Mouse (Mus musculus): ENCODE measurements around the gene Csnk1e.

Gene Csnk1e

DNA sequence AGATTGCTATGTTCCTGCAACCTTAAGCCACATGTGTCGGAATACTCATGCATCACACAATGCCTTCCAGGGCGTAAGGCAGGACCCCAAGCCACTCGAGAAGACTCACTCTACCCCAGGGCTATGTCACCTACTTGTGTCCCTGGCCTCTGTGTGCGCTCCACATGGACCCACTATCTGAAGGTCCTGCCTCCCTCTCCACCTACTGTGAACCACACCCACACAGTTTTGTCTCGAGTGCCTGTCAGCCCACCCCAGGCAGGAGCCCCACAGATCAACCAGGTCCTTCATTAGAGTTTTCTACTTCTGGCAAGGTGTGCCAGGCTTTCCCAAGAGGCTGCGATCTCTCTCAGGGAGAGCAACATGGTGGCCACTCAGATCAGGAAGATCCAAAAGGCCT lies 60.1 kb downstream of the Csnk1e start:
- in situ Hi-C loops (cut with MboI): no loop called here

DNA sequence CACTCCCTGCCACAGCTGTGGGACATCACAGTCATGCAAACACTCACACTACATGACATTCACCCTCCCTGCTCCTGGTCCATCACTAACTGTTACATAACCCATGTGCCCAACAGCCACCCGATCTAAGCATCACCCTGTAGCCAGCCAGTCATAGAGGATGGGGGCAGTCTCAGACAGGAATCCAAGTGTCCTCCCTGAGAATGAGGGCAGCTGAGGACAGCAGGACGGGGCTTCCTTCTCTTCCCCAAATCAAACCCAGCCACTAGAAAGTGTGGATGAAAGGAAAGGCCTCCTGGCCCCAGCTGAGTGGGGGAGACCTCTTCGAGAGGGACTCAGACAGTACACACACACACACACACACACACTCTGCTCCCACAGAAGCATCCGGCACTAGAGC lies 60.5 kb downstream of the Csnk1e start:
- in situ Hi-C loops (cut with MboI): no loop called here

DNA sequence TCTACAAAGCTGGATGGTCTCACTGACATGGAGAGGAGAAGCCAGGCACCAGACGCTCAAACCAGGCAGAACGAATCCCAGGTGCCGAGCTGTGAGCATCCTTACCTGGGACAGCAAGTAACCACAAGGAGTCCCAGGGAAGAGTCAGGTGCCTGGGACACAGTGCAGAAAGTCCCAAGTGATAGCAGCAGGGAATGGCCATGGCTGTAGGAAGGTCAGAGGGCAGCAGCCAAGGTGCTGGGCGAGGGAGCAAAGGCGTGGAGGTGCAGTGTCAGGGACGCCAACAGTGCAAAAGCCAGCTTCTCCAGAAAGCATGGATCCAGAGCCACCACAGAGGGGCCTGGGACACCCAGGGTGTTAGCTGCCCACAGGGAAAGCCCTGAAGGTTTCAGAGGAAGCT lies 62.3 kb downstream of the Csnk1e start:
- in situ Hi-C loops (cut with MboI): no loop called here

GRCm38 (mm10) chr15:79392527-79392926 lies 62.8 kb downstream of the Csnk1e start:
- in situ Hi-C loops (cut with MboI): no loop called here

GRCm38 (mm10) chr15:79391447-79392093 lies 63.8 kb downstream of the Csnk1e start:
- in situ Hi-C loops (cut with MboI): no loop called here

GRCm38 (mm10) chr15:79390434-79390833 lies 64.9 kb downstream of the Csnk1e start:
- in situ Hi-C loops (cut with MboI): no loop called here

GRCm38 (mm10) chr15:79388171-79388570 lies 67.2 kb downstream of the Csnk1e start:
- in situ Hi-C loops (cut with MboI): no loop called here

GRCm38 (mm10) chr15:79387611-79388010 lies 67.8 kb downstream of the Csnk1e start:
- in situ Hi-C loops (cut with MboI): no loop called here

DNA sequence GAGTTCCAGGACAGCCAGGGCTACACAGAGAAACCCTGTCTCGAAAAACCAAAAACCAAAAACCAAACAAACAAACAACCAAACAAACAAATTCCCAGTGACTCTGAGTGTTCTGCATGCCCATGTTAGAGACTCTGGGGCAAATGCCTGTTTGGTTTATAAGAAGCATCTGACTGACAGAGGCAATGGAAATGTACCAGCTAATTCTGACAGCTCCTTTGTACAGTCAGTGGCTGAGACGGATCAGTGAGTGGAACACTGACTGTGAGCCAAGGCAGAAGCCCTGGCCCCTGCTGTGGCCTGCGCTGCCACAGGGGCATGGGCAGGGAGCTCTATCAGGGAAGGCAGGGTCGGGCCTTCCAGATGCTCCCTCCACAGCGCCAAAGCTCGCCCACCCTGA lies 68.3 kb downstream of the Csnk1e start:
- in situ Hi-C loops (cut with MboI): no loop called here

GRCm38 (mm10) chr15:79381644-79382043 lies 73.7 kb downstream of the Csnk1e start:
- in situ Hi-C loops (cut with MboI): no loop called here

DNA sequence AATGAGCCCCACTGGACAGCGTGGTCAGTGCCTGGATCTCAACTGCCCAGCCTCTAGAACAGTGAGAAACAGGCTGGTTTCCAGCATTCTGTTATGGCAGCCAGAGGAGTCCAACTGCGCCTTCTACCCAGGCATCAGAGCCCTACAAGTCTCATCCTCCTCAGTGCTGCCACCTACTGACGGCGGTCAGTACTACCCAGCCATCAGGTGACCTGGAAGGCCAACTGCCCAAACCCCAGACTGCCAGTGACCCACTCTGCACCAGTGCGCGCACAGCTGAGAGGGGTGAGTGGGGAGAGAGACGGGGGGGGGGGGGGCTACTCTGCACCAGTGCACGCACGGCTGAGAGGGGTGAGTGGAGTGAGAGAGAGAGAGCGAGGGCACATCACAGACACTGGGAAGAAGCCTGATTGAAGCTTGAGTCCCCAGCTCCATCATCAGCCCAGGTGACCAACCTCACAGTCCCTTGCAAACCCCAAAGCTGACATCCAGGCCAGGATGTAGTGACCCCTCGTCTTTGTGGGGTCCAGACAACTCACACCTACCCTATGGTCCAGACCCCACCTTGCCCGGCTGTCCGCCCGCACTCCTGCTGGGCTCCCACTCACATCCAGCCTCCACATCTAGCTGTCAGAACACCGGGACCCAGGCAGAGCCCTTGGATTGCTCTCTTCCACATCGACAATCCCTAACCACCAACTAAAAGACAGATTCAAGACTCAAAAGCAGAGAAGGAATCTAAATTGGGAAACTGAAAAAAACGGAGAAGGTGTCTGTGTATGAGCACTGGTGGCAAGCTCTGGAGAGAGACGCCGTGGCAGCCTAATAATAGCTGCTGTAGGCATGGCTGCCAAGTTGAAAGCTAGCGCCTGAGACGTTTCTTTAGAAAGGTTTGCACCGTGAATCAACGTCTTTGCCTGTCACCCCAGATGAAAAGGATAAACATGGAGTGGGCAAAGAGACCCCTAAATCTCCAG lies 74.6 kb downstream of the Csnk1e start:
- in situ Hi-C loops (cut with MboI): no loop called here

GRCm38 (mm10) chr15:79379658-79380057 lies 75.7 kb downstream of the Csnk1e start:
- in situ Hi-C loops (cut with MboI): no loop called here

- in situ Hi-C loops (cut with MboI): no loop called here
Measured at GRCm38 (mm10) chr15:79378608-79379007, 76.8 kb downstream of the Csnk1e start.

- in situ Hi-C loops (cut with MboI): no loop called here
Measured at GRCm38 (mm10) chr15:79377681-79378080, 77.7 kb downstream of the Csnk1e start.

DNA sequence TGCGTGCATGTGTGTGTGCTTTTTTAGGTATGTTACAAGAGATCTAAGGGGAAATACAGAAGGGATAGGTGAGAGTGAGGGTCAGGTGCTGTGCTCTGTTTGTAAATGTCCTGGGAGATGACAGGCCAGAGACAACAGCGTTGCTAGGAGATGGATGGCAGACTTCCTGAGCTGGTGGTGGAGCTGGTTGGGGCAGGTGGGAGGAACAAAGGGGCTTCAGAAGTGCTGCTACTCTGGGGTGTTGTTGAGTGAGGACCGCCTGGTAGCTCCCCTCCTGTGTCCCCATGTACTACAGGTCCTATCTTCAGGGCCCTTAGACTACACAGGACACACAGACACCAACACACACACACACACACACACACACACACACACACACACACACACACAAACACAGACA lies 80.6 kb downstream of the Csnk1e start:
- in situ Hi-C loops (cut with MboI): no loop called here

DNA sequence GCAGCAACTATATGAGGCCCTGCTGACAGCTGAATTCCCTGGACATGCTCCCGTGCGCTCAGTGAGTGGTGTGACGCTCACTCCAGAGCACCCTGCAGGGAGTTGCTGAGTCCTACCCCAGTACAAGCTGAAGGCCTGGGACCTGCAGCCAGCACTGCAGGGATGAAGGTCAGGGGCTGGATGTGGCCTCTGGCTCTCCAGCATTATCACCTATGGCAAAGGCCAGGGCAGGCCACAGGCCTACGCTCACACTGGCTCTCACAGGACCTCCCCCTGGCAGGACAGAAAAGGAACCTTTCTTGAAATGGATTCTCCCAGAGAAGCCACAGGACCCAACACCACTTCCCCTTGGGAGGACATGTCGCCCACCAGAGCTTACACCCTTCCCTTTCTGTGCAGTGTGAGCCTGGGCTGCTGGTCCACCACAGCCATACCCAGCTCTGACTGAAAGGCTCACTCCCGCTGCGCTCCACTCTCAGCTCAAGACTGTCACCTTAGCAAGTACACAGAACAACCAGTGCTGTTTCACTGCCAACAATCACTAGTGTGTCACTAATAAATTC lies 85.0 kb downstream of the Csnk1e start:
- in situ Hi-C loops (cut with MboI): no loop called here

- in situ Hi-C loops (cut with MboI): no loop called here
Measured at GRCm38 (mm10) chr15:79369452-79370280, 85.7 kb downstream of the Csnk1e start.

DNA sequence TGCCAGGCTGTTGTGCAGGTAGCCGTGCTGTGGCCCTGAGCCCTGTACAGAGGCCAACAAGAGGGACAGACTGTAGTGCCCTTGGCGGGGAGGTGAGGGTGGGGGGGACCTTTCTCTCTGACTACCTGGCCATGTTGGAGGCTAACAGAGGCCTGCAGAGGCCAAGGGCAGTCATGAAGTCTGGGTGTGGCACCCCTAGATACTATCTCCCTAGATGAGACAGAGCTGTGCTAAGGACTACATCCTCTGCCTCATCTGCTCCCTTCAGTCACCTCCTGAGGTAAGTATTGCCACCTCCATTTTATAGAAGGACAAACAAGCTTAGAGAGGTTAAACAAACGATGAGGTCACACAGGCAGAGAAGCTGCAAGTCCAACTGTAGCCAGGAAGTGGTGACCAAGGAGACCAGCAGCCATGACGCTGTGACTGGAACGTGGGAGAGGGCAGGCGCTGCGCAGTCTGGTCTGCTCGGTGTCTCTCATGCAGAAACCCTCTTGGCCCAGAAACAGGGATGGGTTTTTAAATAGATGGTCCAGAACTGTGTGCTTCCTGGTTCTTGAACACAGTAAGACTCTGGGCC lies 86.4 kb downstream of the Csnk1e start:
- in situ Hi-C loops (cut with MboI): no loop called here

DNA sequence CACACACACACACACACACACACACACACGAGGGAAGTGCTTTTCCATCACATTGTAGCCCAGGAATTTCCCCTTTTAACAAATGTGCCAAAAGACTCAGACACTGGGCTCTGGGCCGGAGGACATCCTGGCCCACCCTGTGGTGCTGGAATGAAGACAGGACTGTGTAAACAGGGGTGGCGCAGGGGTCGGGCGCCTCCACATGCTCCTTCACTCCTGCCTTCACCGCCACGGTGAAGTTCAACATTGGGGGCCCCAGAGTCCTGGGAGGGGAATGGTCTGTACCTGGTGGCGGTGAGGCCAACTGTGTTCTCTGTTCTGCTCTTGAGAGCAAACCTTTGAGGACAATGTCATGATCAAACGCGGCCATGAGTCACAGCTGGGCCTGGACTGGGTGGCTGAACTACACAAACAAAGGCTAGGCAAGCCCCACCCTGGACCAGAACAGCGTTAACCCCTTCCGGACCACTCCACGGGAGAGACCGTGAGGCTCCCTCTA lies 87.0 kb downstream of the Csnk1e start:
- in situ Hi-C loops (cut with MboI): no loop called here

Measured in mature B cell (primary cell).